Mouse (Mus musculus) adrenal gland (tissue): ENCODE results near the gene Coa6.
"Not testable (repeated sequence)": the region's sequence is repeated elsewhere in the genome, so short reads cannot be mapped to it uniquely, and the experiment has no call there.

ENCODE experiments used
- intact Hi-C: fragments of 180-260 bp; cut with DNase I; formaldehyde crosslinking; loops from one replicate; pipeline ENCODE4 v1.15.1; 2025
- long read RNA-seq, 2 experiments: library from polyadenylated mRNA; unstranded; transcript quantifications; one replicate each; pipeline ENCODE4 v2.0.0; 2020; ENCODE audit warnings: borderline replicate concordance in 1 of 2; ENCODE audit not compliant: insufficient replicate concordance in 1 of 2

Coa6 gene
- long read RNA-seq, experiment 1, transcript Coa6-201 (2 exons, 747 nt), result major isoform, 31 of 31 reads
- long read RNA-seq, experiment 1, partial matches to known transcripts, result 0 of 31 reads
- long read RNA-seq, experiment 1, other reads (novel, unspliced or antisense), result 0 of 31 reads
- long read RNA-seq, experiment 2, transcript Coa6-201 (2 exons, 747 nt), result major isoform, 27 of 27 reads
- long read RNA-seq, experiment 2, partial matches to known transcripts, result 0 of 27 reads
- long read RNA-seq, experiment 2, other reads (novel, unspliced or antisense), result 0 of 27 reads

GRCm38 (mm10) chr8:126422174-126422919 lies at the start of gene Coa6:
Coa6 (plus strand) TSS chr8:126422515.
- intact Hi-C loops, result no loop called here

- intact Hi-C loops, result no loop called here
Observed at GRCm38 (mm10) chr8:126379580-126379979, 42.7 kb upstream of the Coa6 start.

GRCm38 (mm10) chr8:126380141-126380540 lies 42.2 kb upstream of the Coa6 start:
- intact Hi-C loops, result loop anchor here (5.0 to 10.0 kb wide), 2 partner anchors 85 to 113 kb away; partner anchors contain the start of gene Slc35f3

GRCm38 (mm10) chr8:126381299-126381698 lies 41.0 kb upstream of the Coa6 start:
- intact Hi-C loops, result loop anchor here (5.0 to 10.0 kb wide), 2 partner anchors 86 to 114 kb away; partner anchors contain the start of gene Slc35f3

DNA sequence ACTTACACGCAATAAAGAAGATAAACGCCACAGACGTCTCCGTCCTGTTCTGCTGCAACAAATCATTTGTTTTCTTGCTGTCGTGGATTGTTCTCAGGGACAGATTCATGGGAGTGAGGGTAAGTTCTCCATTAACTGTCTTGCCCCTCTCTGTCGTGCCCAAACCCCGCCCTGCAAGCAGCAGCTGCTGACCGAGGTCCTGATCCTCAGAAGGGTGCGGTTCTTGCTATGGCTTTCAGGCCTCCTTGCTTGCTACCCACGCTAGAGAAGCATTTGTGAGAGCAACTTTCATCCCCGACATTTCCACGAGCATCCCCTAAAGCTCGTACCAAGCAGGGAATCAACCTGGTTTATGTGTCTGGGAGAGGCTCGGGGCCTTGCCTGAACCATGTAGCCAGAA lies 40.1 kb upstream of the Coa6 start:
- intact Hi-C loops, result loop anchor here (5.0 to 10.0 kb wide), 2 partner anchors 87 to 115 kb away; partner anchors contain the start of gene Slc35f3

GRCm38 (mm10) chr8:126382749-126383148 lies 39.6 kb upstream of the Coa6 start:
- intact Hi-C loops, result loop anchor here (5.0 to 10.0 kb wide), 2 partner anchors 88 to 115 kb away; partner anchors contain the start of gene Slc35f3

GRCm38 (mm10) chr8:126387566-126387965 lies 34.7 kb upstream of the Coa6 start:
- intact Hi-C loops, result loop anchor here (10.0 kb wide), 1 partner anchor 93 kb away; the partner anchor contains the start of gene Slc35f3

DNA sequence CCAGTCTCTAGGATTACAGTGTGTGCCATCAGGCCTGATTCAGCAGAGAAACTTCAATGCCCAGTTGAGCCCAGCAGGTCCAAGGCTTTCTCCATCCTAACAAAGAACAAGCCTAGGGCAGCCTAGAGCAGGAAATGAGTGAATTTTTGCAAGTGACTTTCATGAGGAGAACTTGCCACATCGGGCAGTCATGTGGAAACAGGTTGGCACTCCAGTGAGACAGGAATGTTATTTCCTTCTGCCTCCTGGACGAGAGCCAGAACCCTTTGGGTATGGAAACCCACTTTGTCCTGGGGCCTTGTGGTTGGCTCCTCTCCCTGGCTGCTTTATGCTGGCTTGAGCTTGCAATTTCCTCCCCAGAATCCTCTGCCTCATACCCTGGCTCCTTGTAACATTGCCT lies 30.8 kb upstream of the Coa6 start:
- intact Hi-C loops, result no loop called here

- intact Hi-C loops, result no loop called here
Observed at GRCm38 (mm10) chr8:126395386-126395785, 26.9 kb upstream of the Coa6 start.

GRCm38 (mm10) chr8:126395917-126396316 lies 26.4 kb upstream of the Coa6 start:
- intact Hi-C loops, result no loop called here

DNA sequence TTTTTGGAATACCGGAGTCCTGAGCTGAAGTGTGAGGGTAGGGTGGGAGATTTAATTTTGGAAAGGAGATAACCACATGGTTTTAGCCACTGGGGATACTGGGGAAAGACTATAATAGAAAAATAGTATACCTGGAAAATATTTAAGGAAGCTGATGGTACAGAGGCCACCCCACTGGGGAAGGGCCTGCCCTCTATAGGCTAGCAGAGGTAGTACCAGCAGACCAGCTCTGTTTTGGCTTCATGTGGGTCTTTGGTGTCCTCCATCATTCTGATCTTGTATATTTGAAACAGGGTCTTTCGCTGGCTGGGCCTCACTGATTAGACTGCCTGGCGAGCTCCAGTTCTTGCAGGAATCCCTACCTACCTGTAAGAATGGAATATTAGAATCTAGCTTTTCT lies 24.0 kb upstream of the Coa6 start:
- intact Hi-C loops, result no loop called here

GRCm38 (mm10) chr8:126404550-126404949 lies 17.8 kb upstream of the Coa6 start:
- intact Hi-C loops, result not testable (repeated sequence)

DNA sequence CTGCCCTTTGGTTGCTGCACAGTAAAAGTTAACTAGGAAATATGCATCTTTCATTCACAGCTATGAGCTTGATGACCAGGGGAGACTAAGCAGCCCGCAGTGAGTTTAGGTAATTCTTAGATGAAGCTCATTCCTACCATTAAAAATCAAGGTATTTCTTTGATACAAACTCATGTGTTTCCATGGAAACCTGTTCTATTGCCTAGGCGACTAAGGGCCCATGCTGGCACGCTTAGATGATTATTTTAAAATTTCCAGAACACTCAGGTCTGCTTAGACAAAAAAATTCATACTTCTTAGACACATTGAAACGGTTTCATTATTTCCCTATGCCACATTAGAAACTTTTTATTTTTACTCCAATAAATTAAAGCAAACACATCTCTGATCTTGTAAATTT lies 17.3 kb upstream of the Coa6 start:
- intact Hi-C loops, result no loop called here

DNA sequence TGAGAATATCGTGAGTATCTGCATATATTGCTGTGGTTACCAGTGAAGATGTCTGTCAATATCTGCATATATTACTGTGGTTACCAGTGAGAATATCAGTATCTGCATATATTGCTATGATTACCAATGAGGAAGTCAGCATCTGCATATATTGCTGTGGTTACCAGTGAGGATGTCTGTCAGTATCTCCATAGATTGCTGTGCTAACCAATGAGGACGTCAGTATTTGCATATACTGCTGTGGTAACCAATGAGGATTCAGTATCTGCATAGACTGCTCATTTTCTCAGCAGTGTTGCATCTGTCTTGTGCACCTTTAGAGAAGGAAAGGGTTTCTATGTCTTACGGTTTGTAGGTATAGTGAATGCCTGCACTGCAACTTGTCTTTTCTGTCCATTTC lies 1.5 kb upstream of the Coa6 start:
- intact Hi-C loops, result no loop called here

DNA sequence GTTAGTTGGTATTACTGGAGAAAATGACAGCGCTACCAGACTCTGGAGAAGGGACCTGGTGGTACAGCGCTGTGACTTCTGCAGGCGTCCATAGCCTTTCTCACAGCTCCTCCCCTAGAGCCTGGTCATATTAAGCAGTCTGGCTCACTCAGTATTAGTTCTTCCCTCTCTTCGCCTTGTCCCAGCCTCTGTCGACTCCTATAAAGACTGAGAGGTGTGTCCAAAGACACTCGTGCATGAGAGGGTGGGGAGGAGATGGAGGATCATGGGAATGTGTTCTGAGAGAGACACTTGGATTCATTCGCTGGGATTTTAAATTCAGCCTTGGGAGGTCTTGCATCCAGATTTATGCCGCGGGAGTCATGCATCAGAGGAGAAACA lies 595 bp downstream of the Coa6 start:
- intact Hi-C loops, result no loop called here

- intact Hi-C loops, result no loop called here
Observed at GRCm38 (mm10) chr8:126424163-126424562, 1.8 kb downstream of the Coa6 start.

GRCm38 (mm10) chr8:126424946-126425345 lies 2.6 kb downstream of the Coa6 start:
- intact Hi-C loops, result no loop called here

DNA sequence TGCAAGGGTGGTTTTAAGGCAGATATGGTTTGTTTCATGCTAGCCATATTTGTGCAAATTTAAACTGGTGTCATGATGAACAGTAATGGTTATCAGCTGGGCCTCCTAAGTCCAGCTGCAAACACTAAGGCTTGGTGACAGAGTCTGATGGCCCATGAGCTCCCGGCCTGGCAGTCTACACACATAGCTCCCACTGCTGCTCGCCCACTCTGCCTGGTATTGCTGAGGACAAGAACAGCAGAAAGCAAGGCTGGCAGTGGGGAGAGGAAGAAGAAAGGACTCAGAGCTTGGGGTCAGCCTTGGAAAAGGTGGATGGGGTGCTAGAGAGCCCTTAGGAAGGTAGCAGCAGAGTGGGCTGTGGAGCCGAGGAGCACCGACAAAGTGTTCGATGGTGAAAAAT lies 7.3 kb downstream of the Coa6 start:
- intact Hi-C loops, result no loop called here

DNA sequence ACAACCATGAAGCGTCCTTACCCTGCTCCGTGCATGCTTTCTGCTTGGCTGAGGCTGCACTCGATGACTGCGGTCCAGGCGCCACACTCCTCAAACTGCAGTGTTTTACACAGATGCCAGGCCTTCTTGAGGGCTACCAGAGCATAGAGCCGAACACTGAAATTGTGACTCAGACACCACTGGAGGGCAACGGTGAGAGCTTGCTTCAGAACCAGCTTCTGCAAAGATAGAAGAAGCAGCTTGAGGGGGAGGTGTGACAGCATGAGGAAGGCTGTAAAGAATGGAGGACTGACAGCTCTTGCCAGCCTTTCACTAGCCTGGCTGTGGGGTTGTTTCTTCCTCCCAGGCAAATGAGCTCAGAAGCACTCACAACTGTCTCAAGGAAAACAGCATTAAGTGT lies 11.5 kb downstream of the Coa6 start:
- intact Hi-C loops, result no loop called here

GRCm38 (mm10) chr8:126438937-126439336 lies 16.6 kb downstream of the Coa6 start:
- intact Hi-C loops, result no loop called here

GRCm38 (mm10) chr8:126451158-126451557 lies 28.8 kb downstream of the Coa6 start:
- intact Hi-C loops, result no loop called here

- intact Hi-C loops, result no loop called here
Observed at GRCm38 (mm10) chr8:126455383-126455782, 33.1 kb downstream of the Coa6 start.
